Mouse (Mus musculus) intestine, embryonic 16.5 days (tissue): Measurements from ENCODE around the gene Pccb. TPM values are rescaled to one million over a fixed set of nuclear protein-coding genes. Genes with fewer than 3 reads are reported as not detected.

ENCODE experiments used
- ATAC-seq: fragments of 200-750 bp; cut with Nextera tagmentation; 2 replicates; pipeline ENCODE4 v1.8.0; 2017; ENCODE audit warnings: moderate TSS enrichment, moderate library complexity
- H3K27ac ChIP-seq: fragments of 300-500 bp; sonication (generic); 2 replicates; pipeline ENCODE4 v1.5.1; 2014; ENCODE audit warnings: mild to moderate bottlenecking, low read length
- H3K27me3 ChIP-seq: fragments of 300-500 bp; sonication (generic); replicated peaks from 2 replicates; pipeline ENCODE4 v1.6.1; 2014; ENCODE audit warnings: low read length, control low read depth, mixed read lengths; ENCODE audit not compliant: control insufficient read depth, insufficient read depth
- H3K36me3 ChIP-seq: fragments of 300-500 bp; sonication (generic); 2 replicates; pipeline ENCODE4 v1.6.1; 2014; ENCODE audit warnings: low read length, control low read depth; ENCODE audit not compliant: control insufficient read depth, insufficient read depth
- H3K4me1 ChIP-seq: fragments of 300-500 bp; sonication (generic); 2 replicates; pipeline ENCODE4 v1.6.1; 2014; ENCODE audit warnings: low read length, control low read depth, mixed read lengths; ENCODE audit not compliant: control insufficient read depth, insufficient read depth
- H3K4me2 ChIP-seq: fragments of 300-500 bp; sonication (generic); 2 replicates; pipeline ENCODE4 v1.6.1; 2014; ENCODE audit warnings: low read depth, low read length, control low read depth
- H3K4me3 ChIP-seq: fragments of 300-500 bp; sonication (generic); 2 replicates; pipeline ENCODE4 v1.5.1; 2014; ENCODE audit warnings: mild to moderate bottlenecking, low read length
- H3K9ac ChIP-seq: fragments of 300-500 bp; sonication (generic); 2 replicates; pipeline ENCODE4 v1.6.1; 2014; ENCODE audit warnings: low read depth, low read length
- H3K9me3 ChIP-seq: fragments of 300-500 bp; sonication (generic); 2 replicates; pipeline ENCODE4 v1.6.1; 2016; ENCODE audit warnings: low read length, control low read depth; ENCODE audit not compliant: control insufficient read depth
- whole genome bisulfite sequencing: fragments of 180-500 bp; shearing (Covaris S2); extraction: QIAGEN DNeasy Blood & Tissue Kit; methylation state at CpG from one replicate; pipeline ENCODE4 v1.1.7; 2014; 5-methylcytosine and 5-hydroxymethylcytosine counted together
- polyA plus RNA-seq: library from polyadenylated mRNA; unstranded; fragments of >200 nt; fragmentation: Nextera tagmentation; extraction: Ambion mirVana; gene quantifications from 2 replicates; pipeline ENCODE4 v1.2.1, GENCODE M21; 2015

The Pccb gene
- polyA plus RNA-seq, 1 experiment from 2014 or later = 29.8 TPM

- H3K27ac ChIP-seq = no peak overlapping the region
- H3K4me1 ChIP-seq = no peaks in the 10 kb centered on the region
- no peak overlapping the region for H3K9ac ChIP-seq
- H3K9me3 ChIP-seq = no peaks in the 10 kb centered on the region
- no peak for ATAC-seq
- H3K27me3 ChIP-seq = no peaks in the 10 kb centered on the region
- no peaks in the 10 kb centered on the region; the same call in 1 of the 2 replicates for H3K36me3 ChIP-seq
- no peak overlapping the region for H3K4me3 ChIP-seq
- 87% methylated on average over 7 of the region's 7 CpGs for WGBS
- H3K4me2 ChIP-seq = no peak overlapping the region
These were observed 51.9 kb downstream of the Pccb start for GRCm38 (mm10) chr9:100982786-100983185.

- Histone ChIP-seq H3K9ac (no peak overlapping the region), H3K36me3 (no peaks in the 10 kb centered on the region), H3K9me3 (no peaks in the 10 kb centered on the region), H3K4me2 (no peak overlapping the region), H3K27ac (no peak overlapping the region), H3K4me3 (no peak overlapping the region), H3K27me3 (no peaks in the 10 kb centered on the region), H3K4me1 (no peaks in the 10 kb centered on the region)
- 59% methylated on average over 5 of the region's 5 CpGs for WGBS
- no peak for ATAC-seq
These were observed 55.4 kb downstream of the Pccb start for GRCm38 (mm10) chr9:100979260-100979659.

GRCm38 (mm10) chr9:100978666-100979065 is 56.0 kb downstream of the Pccb start:
- Histone ChIP-seq H3K27ac (no peak overlapping the region), H3K27me3 (no peaks in the 10 kb centered on the region), H3K36me3 (no peaks in the 10 kb centered on the region), H3K9me3 (no peaks in the 10 kb centered on the region), H3K4me1 (no peaks in the 10 kb centered on the region), H3K4me2 (no peak overlapping the region), H3K9ac (no peak overlapping the region), H3K4me3 (no peak overlapping the region)
- ATAC-seq = no peak
- WGBS = 92% methylated on average over 5 of the region's 5 CpGs

GRCm38 (mm10) chr9:100969461-100969860 is 65.2 kb downstream of the Pccb start:
- H3K36me3 ChIP-seq = no peaks in the 10 kb centered on the region
- H3K9me3 ChIP-seq = no peaks in the 10 kb centered on the region
- no peak for ATAC-seq
- no peak overlapping the region for H3K4me3 ChIP-seq
- 89% methylated on average over 2 of the region's 2 CpGs for WGBS
- no peaks in the 10 kb centered on the region for H3K4me1 ChIP-seq
- H3K27ac ChIP-seq = no peak overlapping the region
- H3K27me3 ChIP-seq = no peaks in the 10 kb centered on the region
- H3K9ac ChIP-seq = no peak overlapping the region
- no peak overlapping the region for H3K4me2 ChIP-seq

- Histone ChIP-seq H3K4me1 (no peaks in the 10 kb centered on the region), H3K27ac (no peak overlapping the region), H3K9me3 (no peaks in the 10 kb centered on the region), H3K27me3 (no peaks in the 10 kb centered on the region), H3K9ac (no peak overlapping the region), H3K4me3 (no peak overlapping the region), H3K36me3 (no peaks in the 10 kb centered on the region), H3K4me2 (no peak overlapping the region)
- 77% methylated on average over 4 of the region's 4 CpGs for WGBS
- ATAC-seq = no peak
These were observed 70.6 kb downstream of the Pccb start for GRCm38 (mm10) chr9:100964106-100964505.

- Histone ChIP-seq H3K27me3 (no peaks in the 10 kb centered on the region), H3K36me3 (no peaks in the 10 kb centered on the region), H3K4me3 (no peak overlapping the region), H3K9ac (no peak overlapping the region), H3K4me2 (no peak overlapping the region), H3K9me3 (no peaks in the 10 kb centered on the region), H3K4me1 (no peaks in the 10 kb centered on the region), H3K27ac (no peak overlapping the region)
- WGBS = 72% methylated on average over 1 of the region's 1 CpGs
- ATAC-seq = no peak
These were observed 71.2 kb downstream of the Pccb start for GRCm38 (mm10) chr9:100963428-100963912.

GRCm38 (mm10) chr9:100962903-100963427 is 71.7 kb downstream of the Pccb start:
- Histone ChIP-seq H3K4me1 (no peaks in the 10 kb centered on the region), H3K4me2 (no peak overlapping the region), H3K27me3 (no peaks in the 10 kb centered on the region), H3K36me3 (no peaks in the 10 kb centered on the region), H3K9me3 (no peaks in the 10 kb centered on the region), H3K4me3 (no peak overlapping the region), H3K9ac (no peak overlapping the region), H3K27ac (no peak overlapping the region)
- WGBS = 84% methylated on average over 5 of the region's 5 CpGs
- no peak for ATAC-seq

- Histone ChIP-seq H3K36me3 (no peaks in the 10 kb centered on the region), H3K27ac (no peak overlapping the region), H3K4me2 (no peak overlapping the region), H3K9ac (no peak overlapping the region), H3K4me1 (no peaks in the 10 kb centered on the region), H3K4me3 (no peak overlapping the region), H3K9me3 (no peaks in the 10 kb centered on the region), H3K27me3 (no peaks in the 10 kb centered on the region)
- WGBS = 46% methylated on average over 4 of the region's 4 CpGs
- ATAC-seq = no peak
These were observed 83.2 kb downstream of the Pccb start for GRCm38 (mm10) chr9:100951481-100951880.

- no peak overlapping the region for H3K9ac ChIP-seq
- 93% methylated on average over 5 of the region's 5 CpGs for WGBS
- no peak overlapping the region for H3K4me2 ChIP-seq
- no peak for ATAC-seq
- H3K27me3 ChIP-seq = no peaks in the 10 kb centered on the region
- H3K9me3 ChIP-seq = no peaks in the 10 kb centered on the region
- H3K4me3 ChIP-seq = no peak overlapping the region
- H3K36me3 ChIP-seq = no peaks in the 10 kb centered on the region
- H3K27ac ChIP-seq = no peak overlapping the region
- H3K4me1 ChIP-seq = no peaks in the 10 kb centered on the region
These were observed 89.9 kb downstream of the Pccb start for GRCm38 (mm10) chr9:100944677-100945365.
